Mouse (Mus musculus): ENCODE data around the gene Kif26b.

Kif26b gene

DNA sequence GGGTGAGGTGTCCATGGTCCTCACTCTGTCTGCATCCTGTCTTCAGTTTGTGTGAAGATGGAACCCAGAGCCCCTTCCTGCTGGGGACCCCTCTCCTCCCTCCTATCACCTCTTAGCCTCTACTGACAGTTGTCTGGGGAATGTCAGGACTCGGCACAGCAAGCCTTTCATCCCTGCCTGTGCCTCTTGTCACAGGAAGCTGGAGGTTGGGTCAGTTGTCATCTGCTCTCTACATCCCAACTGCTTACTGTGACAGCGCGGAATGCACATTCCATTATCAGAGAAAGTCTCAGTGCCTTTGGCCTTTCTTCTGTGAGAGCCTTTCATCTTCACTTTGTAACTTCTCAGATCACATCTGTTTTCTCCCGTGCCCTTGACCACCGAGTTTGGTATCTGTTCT lies 132.6 kb downstream of the Kif26b start:
- no peak for DNase-seq (ENCODE audit: extremely low read depth, low read depth)

DNA sequence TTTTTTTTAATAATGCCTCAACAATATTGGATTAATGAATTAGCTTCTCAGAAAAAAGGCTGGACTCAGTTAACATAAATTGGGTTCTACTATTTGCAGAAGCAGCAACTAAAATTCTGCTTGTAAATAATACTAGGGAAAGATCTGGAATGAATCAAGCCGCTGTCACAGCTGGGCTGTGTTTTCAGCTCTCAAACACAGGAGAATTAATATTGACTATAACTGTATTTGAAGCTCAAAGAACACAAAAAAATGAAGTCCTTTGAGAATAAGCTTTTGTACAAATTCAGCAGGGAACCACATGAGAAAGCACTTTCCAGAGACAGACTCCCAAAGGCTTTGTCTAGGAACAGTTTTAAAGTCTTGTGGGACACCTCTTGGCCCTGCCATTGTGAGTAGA lies 134.6 kb downstream of the Kif26b start:
- DNase-seq (ENCODE audit: extremely low read depth, low read depth): no peak

DNA sequence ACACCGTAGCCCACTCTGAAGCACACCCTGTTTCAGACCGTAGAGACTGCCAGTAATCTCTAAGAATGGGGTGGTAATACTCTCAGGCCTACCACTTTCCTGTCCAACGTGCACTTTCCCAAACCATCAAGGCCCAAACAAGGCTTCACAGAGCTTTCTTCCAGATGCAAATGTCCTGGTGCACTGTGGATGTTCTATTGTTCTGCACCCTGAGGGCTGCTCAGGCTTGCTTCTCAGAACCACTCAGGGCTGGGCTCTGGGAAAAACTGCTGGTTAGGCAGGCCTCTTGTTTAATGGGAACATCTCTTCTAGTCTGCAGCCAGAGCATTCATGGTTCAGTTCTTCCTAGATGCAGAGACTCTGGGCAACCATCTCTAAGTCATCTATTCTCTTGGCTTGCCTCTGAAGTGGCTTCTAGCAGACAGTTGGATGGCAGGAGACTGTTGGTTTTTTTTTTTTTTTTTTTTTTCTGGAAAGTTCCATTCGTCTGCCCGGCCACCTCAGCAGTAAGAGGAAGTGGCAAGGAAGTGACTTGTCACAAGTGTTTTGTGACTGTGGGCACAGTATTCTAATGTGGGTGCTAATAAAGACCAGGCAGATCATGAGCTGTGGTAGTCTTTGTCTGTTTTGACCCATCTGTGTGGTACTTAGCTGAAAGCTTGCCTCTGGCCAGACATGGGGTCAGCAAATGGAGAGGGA lies 135.5 kb downstream of the Kif26b start:
- DNase-seq (ENCODE audit: extremely low read depth, low read depth): no peak

DNA sequence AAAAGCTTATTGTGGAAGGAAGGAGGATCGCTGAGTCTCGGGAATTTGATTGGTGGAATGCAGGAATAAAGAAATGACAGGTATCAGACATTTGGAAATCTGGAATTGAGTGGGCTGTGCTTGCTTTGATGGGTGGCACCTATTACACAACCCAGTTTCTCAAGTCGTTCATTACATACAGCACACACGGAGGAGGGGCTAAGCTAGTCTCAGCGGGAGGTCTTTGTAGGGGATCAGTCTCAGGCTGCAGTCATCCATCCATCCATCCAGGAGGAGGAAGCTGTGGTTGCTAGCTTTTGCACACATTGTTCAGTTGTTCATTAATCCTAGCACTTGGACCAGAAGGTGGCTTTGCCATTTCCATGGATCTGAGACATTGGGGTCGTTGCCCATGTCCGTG lies 137.6 kb downstream of the Kif26b start:
- no peak for DNase-seq (ENCODE audit: extremely low read depth, low read depth)

DNA sequence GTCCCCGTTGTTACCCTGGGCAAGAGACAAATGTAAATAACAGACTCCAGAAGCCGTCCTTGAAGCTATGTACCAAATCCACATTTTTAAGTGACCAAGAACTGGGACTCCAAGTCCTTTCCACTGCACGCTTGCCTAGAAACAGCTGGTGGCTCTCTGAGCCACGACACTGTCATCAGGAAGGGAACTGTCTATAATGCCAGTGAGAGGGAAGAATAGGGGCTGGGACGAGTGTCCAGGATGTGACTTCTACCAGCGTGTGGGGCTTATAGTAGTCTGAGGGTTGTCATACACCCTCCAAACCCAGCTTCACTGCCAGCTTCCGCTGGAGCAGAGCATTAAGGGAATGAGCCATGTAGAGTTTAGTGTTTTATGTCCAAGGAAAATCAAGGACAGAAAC lies 138.9 kb downstream of the Kif26b start:
- DNase-seq (ENCODE audit: extremely low read depth, low read depth): no peak

DNA sequence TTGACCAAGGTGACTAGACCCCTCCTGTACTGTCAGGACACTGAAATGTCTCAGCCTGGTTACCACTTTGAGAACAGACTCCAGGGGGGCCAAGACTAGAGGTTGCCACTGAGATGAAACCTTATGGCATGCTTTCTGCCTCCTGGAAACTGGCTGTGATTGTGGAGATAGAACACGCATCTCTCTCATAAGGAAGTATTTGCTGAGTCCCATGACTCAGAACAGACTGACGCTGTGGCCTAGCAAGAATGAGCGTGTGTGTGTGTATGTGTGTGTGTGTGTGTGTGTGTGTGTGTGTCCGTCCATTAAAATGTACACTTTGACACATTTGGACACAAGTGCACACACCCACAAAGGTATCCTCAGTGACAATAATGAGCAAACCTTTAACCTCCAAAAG lies 140.0 kb downstream of the Kif26b start:
- no peak for DNase-seq (ENCODE audit: extremely low read depth, low read depth)

DNA sequence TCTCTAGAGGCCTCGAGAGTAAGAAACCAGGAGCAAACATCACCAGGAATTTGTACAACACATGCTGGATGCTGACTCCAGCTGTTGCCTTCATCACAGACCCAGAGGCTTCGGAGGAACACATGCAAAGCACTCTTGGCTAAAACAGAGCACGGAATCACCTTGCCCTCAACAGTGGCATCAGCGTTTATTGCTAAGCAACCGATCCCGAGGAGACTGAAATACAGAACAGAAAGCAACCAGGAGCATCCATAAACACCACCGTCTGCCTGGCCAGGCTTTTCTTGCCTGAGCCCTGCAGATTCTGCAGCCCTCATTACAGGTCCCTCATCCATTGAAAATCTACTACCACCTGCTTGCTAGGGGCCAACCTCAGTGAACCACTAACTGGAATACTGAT lies 144.1 kb downstream of the Kif26b start:
- DNase-seq (ENCODE audit: extremely low read depth, low read depth): no peak

DNA sequence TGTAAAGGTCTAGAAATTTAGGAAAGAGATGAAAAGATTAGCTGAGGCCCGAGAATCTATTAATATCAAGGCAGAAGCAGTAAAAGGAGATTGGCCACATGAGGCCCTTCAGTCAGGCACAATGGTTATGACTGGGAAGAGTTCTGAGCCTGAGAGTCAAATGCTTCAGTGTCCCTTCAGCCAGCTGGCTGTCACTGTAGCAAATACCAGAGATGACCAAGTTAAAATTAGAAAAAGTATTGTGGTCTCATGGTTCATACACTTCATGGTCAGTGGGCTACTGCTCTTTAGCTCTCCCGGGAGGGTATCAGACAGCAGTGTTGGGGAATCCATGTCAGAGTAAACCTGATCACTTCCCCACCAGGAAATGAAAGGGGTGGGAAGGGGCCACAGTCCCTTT lies 144.6 kb downstream of the Kif26b start:
- no peak for DNase-seq (ENCODE audit: extremely low read depth, low read depth)

DNA sequence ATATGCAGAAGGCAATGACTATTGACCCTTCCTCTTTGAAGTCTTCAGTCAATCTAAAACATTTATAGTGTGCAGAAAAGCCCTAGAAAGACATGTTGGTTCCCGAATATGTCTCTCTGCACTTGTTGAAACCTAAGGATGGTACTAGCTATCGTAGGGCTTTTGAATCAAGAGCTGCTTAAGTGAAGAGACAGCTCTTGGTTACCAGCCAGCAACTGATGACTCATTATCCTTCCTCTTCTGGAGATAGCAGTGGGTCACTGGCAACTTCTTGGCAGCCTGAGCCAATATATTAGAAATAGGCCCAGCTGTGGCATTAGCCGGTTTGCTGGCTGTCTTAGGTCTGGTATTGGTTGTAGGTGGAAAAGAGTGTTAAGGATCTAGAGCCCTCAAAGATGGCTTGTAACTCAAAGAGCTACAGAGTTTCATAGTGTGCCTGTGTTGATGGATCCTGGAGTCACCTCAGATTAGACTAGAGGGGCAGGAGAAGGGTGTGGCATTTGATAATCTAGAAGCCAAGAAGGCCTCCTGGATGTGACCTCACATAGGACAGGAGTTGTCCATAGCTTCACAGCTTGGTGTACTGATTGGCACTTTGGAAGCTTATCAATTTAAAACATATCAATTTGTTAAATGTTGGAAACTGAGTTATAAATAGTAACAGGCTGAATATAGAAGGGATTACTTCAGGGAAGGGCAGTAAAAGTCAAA lies 146.8 kb downstream of the Kif26b start:
- DNase-seq (ENCODE audit: extremely low read depth, low read depth): peak; percentile 70

DNA sequence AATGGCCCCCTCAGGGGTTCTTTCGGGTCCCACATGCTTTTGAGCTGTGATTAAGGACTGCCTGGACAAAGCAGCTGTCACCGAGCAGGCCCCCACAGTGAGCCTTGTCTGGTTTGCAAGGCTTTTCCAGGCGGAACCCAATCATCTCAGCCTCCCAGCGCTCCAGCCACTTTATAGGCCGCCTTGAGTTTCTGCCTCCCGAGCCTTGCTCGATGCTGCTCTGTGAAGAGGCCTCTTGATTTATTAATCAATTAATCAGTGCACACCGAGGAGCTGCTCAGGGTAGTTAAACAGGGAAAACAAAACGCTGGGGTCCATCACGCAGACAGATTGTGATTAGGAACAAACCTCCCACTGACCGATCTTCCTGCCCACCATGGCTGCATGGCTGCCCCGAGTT lies 148.2 kb downstream of the Kif26b start:
- DNase-seq (ENCODE audit: extremely low read depth, low read depth): no peak

DNA sequence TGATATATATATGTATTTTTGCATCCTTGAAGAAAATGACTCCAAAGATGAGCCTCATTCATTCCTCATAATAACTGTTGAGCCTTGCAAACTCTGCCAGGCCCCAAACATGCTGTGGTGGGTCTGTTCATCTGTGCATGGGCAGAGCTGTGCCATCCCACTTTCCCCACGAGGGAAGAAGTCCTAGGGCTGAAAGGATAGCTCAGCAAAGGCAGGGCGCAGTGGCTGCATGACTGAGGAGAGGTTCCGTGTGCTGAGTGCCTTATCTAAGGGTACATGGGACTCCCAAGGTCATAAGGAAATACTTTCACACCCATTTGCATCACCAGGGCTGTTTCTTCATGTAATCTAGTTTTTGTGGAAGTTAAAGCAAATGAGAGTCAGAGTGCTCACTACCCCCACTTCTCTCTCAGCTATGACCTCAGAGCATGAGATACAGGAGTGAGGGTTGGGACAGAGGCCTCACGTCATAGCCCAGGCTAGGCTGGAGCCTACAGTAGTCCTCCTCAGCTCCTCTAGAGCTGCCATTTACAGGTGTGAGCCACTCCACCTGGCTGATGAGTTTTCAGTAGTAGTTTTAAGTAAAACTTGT lies 148.8 kb downstream of the Kif26b start:
- DNase-seq (ENCODE audit: extremely low read depth, low read depth): no peak

DNA sequence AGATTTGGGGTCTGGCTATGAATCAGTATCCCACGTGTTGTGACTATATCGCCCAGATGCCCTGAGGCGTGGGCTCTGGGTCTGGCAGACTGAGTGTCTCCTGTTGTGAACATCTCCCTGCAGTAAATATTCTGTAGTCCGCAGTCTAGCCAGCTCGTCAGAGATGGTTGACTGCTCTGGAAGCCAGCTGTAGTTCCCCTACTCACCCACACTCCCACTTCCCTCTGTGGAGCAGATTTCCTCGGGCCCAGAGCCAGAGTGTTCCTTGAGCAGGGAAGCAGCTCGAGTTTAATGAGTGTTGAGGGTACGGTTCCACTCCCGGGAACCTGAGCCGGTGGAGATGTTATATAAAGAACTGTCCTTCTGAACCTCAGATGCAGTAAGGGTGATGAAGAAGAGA lies 154.7 kb downstream of the Kif26b start:
- DNase-seq (ENCODE audit: extremely low read depth, low read depth): no peak

DNA sequence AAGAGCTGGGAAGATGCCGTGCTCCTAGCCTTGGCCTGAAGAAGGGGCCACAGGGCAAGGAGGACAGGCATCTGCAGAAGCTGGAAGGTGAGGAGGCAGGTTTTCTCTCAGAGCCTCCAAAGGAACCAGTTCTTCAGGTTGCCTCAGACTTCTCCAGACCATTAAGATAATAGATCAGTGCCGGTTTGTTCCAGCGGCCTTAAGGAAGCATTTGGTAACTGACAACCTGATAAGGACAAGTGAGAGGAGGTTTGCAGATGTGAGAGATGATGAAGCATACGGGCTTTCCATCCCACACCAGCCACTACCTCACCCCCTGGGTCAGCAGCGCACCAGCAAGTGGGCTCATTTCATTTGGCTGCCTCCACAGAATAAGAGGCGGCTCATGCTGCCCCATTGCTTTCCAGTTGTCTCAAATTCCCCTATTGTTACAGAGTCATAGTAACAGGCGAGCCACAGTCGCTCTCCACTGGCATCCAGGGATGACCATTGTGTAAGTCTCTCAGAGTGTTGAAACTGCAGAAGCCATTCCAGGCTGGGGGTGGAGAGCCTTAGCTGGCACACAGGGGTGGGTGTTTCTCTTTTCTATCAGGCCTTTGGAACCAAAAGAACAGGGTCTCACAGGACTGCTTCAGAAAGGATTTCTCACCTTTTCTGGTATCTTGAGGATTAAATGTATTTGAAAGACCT lies 156.2 kb downstream of the Kif26b start:
- no peak for DNase-seq (ENCODE audit: extremely low read depth, low read depth)

DNA sequence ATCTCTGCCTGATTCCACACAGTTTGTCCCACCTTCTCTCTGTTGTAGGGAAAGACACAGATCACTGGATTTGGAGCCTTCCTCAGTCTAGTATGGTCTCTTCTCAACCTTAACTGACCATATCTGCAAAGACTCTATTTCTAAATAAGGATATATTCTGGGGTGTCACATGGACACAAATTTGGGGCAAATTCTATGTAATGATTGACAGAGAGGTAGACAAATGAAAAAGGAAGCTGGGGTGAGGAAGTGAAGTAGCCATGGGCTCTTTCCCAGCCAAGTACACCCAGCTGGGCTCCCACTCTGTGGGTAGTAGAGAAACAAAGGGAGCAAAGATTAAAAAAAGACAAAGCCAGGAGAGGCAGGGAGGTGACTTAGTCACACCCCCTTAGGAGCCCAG lies 158.0 kb downstream of the Kif26b start:
- DNase-seq (ENCODE audit: extremely low read depth, low read depth): no peak

DNA sequence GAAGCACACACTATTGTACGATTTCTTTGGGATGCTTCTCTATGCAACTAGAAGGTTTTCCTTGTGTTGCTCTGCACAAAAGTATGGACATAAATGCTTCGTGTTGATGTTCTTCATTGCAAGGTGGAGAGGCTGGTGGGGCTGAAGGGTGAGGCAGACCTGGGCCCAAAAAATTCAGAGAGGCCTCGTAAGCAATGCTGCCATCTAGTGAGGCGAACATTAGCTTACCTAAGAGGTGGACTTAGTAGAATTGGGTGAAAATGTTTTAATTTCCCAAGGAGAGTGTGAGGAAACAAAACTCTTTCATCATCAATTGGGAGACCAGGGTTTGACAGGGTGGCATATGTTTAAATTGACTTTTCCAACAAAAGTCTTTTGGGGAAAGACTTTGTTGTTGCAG lies 160.6 kb downstream of the Kif26b start:
- DNase-seq (ENCODE audit: extremely low read depth, low read depth): no peak

DNA sequence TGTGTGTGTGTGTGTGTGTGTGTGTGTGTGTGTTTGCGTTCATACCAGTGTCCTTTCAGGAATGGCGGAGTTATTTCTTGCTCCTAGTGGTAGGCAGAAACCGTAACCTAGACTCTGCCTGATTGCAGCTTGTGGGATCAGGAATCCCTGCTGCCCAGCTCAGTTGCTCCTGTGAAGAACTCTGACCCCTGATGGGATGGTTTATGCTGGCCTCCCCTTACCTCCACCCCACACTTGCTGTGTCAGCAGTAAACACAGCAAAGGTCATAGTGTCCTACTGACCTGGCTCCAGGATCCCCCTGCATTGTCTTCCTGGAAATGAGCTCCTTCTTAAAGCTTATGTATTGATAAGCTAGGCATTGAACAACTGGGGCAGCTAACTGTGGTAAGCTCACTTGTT lies 162.8 kb downstream of the Kif26b start:
- DNase-seq (ENCODE audit: extremely low read depth, low read depth): no peak

DNA sequence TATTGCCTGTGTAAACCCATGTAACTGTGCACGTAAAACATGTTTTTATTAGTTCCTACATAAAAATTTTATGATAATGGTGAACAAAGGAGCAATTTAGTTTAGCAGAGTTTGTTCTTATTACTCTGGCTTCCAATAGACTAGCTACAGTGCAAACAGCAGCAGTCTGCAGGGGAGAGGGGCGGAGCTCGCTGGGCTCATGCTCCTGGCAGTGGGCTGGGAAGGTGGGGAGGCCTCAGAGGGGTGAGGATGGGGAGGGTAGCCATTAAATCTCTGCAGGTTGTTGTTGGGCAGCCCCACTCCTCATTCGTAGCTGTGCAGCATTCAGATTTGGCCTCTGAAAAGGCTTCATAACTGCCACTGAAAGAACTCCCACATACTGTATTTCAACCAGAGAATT lies 171.2 kb downstream of the Kif26b start:
- DNase-seq (ENCODE audit: extremely low read depth, low read depth): no peak

DNA sequence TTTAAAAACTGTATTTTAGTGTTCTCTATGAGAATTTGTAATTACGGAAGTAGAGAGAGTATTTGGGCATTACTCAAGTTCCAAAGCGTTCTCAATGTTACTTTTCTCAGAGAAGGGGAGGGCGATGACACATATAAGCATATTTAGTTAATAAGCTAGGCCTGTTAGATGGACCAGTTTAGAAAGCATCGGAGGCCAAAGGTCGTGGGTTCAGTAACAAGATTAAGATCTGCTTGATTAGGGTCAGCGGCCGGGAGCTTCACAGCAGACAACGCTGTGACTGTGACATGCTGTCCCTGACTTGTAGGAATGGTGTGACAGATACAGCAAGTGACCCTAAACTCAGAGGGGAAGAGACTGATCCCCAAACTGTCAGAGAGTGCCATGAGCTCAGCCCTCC lies 174.6 kb downstream of the Kif26b start:
- no peak for DNase-seq (ENCODE audit: extremely low read depth, low read depth)

DNA sequence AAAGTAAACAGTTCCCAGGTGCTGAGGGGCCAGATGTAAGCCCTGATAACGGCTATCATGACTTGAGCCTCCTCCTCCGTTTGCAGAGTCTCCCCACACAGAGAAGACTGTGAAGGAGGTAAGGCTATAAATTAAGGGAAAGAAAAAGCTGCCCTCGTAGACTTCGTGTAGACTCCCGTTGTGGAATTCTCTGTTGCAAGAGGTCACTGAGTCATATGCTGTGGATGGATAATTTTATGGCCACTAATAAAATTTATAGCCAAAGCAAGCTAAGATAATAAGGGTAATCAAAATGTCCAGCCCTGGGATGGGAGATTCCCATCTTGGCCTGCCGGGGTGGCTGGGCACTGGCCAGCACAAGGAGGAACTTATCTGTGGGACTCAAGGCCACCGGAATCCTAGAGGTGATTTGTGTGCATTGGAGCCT lies 179.0 kb downstream of the Kif26b start:
- no peak for DNase-seq (ENCODE audit: extremely low read depth, low read depth)

DNA sequence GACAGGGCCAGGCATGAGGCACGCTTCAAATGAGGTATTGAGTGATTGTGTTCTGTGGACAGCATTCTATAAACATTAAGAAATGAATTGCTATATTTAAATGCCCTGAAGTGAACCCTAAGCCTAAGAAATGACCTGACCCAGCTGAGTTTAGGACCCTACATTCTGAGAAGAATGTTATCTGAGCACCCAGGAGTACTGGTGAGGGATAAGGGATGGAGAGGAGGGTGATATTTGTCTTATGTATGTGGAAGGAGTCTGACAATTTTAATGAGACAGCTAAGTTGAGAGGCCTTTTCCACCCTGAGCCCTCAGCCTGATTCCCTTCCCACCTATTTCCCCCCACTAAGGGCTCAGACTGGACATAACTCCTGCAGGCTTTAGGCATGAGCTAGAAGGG lies 179.4 kb downstream of the Kif26b start:
- no peak for DNase-seq (ENCODE audit: extremely low read depth, low read depth)

DNA sequence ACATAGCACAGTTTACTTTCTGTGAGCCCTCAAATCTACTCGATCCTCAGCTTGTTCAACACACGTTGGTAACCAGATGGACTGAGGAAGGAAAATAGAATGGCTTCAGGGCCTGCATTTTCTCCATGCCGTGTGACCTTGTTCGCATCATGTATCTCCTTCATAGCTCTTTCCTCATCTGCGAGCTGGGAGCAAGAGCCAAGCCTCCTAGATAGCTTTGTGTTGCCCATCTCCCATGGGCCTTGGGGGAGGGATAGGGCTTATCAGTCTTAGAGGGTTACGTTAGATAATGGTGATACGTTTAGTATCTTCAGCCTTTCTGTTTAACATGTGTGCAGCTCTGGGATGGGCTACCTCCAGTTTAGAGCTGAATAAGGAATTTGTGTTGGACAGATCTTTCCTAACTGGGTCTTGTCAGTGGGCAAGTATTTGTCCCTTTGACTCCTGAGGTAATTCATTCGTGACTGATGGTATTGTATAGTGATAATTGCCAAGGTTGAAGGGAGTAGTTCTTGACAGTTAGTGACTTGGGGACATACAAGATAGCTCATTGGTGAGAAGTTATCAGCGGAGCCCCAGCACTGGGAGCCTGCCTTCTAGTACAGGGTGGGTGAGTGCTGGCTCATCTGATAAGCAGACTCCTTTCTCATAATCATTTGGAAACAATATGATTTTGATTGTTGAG lies 183.4 kb downstream of the Kif26b start:
- peak; percentile 67 for DNase-seq (ENCODE audit: extremely low read depth, low read depth)

DNA sequence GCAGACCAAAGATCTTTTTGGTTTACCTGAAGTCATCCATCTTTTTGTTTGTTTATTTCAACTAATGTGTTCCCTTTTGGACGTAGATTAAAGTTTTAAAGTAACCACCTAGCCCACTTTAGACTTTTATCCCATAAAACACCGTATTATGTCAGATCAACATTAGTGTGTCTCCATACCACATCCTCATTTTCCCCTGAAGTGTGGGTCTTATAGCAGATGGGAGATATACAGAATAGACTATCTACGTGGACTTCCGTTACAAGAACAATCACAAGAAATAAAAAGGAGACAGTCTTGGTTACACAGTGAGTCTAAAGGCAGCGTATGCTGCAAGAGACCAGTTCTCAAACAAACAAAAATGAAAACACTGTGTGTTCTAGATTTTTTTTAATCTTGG lies 185.3 kb downstream of the Kif26b start:
- no peak for DNase-seq (ENCODE audit: extremely low read depth, low read depth)
